Mouse (Mus musculus) forebrain, embryonic 15.5 days (tissue): ENCODE measurements at regions not wholly inside any gene's neighbourhood (a gene's known extent, or its start where the extent isn't known, plus 50 kb on each side); places are given as distances from the start of the nearest gene placed in this dataset.

Source experiments
- ATAC-seq: fragments of 200-750 bp; cut with Nextera tagmentation; replicated peaks from 2 replicates; pipeline ENCODE4 v1.8.0; 2017; ENCODE audit warnings: mild to moderate bottlenecking, moderate TSS enrichment, moderate library complexity
- H3K27ac ChIP-seq: fragments of 300-500 bp; sonication (generic); replicated peaks from 2 replicates; pipeline ENCODE4 v1.5.1; 2015; ENCODE audit warnings: mild to moderate bottlenecking, inconsistent platforms
- H3K27me3 ChIP-seq: fragments of 300-500 bp; sonication (generic); 2 replicates; pipeline ENCODE4 v1.6.1; 2015; ENCODE audit warnings: inconsistent platforms
- H3K36me3 ChIP-seq: fragments of 300-500 bp; sonication (generic); 2 replicates; pipeline ENCODE4 v1.6.1; 2015; ENCODE audit warnings: mild to moderate bottlenecking, inconsistent platforms
- H3K4me1 ChIP-seq: fragments of 300-500 bp; sonication (generic); 2 replicates; pipeline ENCODE4 v1.6.1; 2015; ENCODE audit warnings: inconsistent platforms
- H3K4me2 ChIP-seq: fragments of 300-500 bp; sonication (generic); replicated peaks from 2 replicates; pipeline ENCODE4 v1.6.1; 2015; ENCODE audit warnings: mild to moderate bottlenecking, inconsistent platforms
- H3K4me3 ChIP-seq: fragments of 300-500 bp; sonication (generic); 2 replicates; pipeline ENCODE4 v1.5.1; 2015; ENCODE audit warnings: mild to moderate bottlenecking, inconsistent platforms
- H3K9ac ChIP-seq: fragments of 300-500 bp; sonication (generic); replicated peaks from 2 replicates; pipeline ENCODE4 v1.6.1; 2015; ENCODE audit warnings: mild to moderate bottlenecking, inconsistent platforms
- H3K9me3 ChIP-seq: fragments of 300-500 bp; sonication (generic); 2 replicates; pipeline ENCODE4 v1.6.1; 2016; ENCODE audit warnings: inconsistent platforms
- WGBS: fragments of 180-500 bp; shearing (Covaris S2); methylation state at CpG from one replicate; pipeline ENCODE4 v1.1.7; 2015; ENCODE audit warnings: mixed read lengths; 5-methylcytosine and 5-hydroxymethylcytosine counted together

DNA sequence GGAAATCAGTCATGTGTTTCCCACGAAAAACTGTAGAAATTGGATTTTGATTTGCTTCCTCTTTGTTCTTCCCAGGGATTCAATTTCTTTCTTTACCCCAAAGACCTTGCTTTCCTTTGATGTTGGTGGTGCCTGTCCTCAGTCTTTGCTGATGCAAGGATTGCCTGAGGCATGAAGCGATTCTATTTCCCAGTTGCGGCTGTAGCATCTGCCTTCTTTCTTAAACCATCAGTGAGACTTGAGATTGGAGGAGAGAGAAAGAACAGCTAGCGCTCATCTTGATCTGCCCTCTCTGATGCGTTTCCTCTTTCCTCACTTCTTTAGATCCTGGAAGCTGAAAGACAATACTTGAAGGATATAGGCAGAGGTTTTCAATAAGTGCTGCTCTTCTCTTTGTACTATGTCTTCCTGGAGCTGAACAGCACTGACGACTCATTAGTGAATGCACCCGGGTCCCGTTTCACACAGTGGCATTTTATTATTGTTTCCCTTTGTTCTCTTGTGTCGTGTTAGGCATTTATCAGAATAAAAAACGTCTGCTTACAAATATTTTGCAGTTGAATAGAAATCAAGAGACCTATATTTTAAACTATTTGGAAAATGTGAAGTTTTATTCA is 289.8 kb upstream of the Btbd3 start:
- 30% methylated on average over 10 of the region's 10 CpGs for WGBS
- H3K27ac ChIP-seq: no peak overlapping the region
- H3K4me3 ChIP-seq: no peak overlapping the region
- no peaks in the 10 kb centered on the region for H3K9me3 ChIP-seq
- no peaks in the 10 kb centered on the region for H3K27me3 ChIP-seq
- no peak overlapping the region for H3K9ac ChIP-seq
- no peaks in the 10 kb centered on the region for H3K4me1 ChIP-seq
- no peaks in the 10 kb centered on the region for H3K36me3 ChIP-seq
- H3K4me2 ChIP-seq: no peak overlapping the region
- ATAC-seq: no peak

DNA sequence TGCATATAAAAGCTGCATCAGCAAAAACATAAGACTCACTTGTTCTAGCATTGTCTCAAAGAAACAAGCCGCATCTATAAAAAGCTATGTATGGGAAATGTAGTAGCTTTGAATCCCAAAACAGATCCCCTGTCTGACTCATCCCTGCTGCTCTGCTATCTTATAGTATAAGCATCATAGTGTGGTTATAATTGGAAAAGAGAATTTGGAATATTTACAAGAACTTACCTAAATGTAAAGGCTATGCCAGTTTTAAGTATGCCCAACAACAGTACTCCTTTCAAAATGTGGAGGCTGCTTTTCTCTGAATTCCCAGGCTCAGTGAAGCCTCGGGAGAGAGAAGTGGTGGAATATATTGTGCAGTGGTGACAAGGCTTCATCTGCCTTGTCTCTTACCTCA is 301.5 kb upstream of the Btbd3 start:
- no peak overlapping the region for H3K4me2 ChIP-seq
- no peak overlapping the region for H3K4me3 ChIP-seq
- H3K9ac ChIP-seq: no peak overlapping the region
- H3K27me3 ChIP-seq: no peaks in the 10 kb centered on the region
- H3K9me3 ChIP-seq: no peaks in the 10 kb centered on the region
- no peaks in the 10 kb centered on the region for H3K4me1 ChIP-seq
- WGBS: 91% methylated on average over 2 of the region's 2 CpGs
- no peaks in the 10 kb centered on the region for H3K36me3 ChIP-seq
- H3K27ac ChIP-seq: no peak overlapping the region
- no peak for ATAC-seq

DNA sequence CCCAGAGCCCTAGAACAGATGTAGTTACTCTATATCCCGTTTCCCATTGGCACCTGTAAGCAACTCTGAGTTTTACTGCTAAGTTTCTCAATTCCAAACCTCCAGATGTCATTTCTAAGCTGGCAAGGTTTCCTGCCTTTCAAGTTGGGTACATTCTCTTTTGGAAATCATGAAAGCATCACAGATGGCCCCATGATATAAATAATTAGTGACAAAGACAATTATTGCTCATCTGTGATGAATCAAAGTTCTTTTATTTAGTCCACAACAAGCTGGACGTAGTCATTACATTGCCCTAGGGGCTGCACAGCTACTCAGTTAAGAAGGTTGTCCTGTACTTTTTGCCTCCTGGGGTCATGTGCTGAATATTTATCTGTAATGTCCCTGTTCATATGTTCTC is 303.2 kb upstream of the Btbd3 start:
- Histone ChIP-seq H3K27me3 (no peaks in the 10 kb centered on the region), H3K9me3 (no peaks in the 10 kb centered on the region), H3K4me3 (no peak overlapping the region), H3K36me3 (no peaks in the 10 kb centered on the region), H3K9ac (no peak overlapping the region), H3K4me1 (no peaks in the 10 kb centered on the region), H3K4me2 (no peak overlapping the region), H3K27ac (no peak overlapping the region)
- ATAC-seq: no peak
- WGBS: 67% methylated on average over 2 of the region's 2 CpGs

DNA sequence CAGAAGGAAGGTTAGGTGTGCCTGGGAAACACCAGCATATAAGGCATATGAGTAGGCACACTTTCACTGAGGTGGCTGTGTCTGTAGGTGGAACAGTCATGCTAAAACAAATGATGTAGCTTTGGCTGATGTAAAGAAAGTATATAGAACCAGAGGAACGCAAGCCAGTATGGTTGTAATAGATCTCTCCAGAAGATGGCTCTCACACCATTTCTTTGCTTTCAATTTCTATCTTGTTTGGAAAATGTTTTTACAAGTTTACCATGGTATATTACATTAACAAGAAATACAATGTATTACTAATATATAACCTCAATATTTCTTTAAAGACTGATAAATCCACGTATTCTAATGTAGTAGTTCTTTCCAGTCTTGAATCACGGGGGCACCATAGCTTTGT is 304.4 kb upstream of the Btbd3 start:
- Histone ChIP-seq H3K9me3 (no peaks in the 10 kb centered on the region), H3K27ac (no peak overlapping the region), H3K4me1 (no peaks in the 10 kb centered on the region), H3K4me3 (no peak overlapping the region), H3K9ac (no peak overlapping the region), H3K27me3 (no peaks in the 10 kb centered on the region), H3K36me3 (no peaks in the 10 kb centered on the region), H3K4me2 (no peak overlapping the region)
- WGBS: 87% methylated on average over 3 of the region's 3 CpGs
- ATAC-seq: no peak

DNA sequence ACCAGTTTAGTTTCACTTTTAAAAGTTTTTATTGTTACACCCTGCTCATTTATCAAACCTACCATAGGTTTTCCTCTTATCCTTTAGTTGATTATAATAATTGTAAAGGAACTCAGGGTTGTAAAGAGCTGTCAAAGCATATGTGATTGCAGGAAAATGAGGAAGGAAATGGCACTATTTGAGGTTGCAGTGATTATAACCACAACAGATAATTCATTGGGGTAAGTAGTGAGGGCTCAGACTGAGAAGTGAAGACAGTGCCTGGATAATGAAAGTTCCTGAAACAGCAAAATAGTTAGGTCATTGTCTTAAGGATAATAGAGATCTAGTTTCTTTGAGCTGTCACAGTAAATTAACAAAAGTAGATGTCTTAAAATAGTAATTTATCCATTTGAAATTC is 305.4 kb upstream of the Btbd3 start:
- Histone ChIP-seq H3K9ac (no peak overlapping the region), H3K27me3 (no peaks in the 10 kb centered on the region), H3K36me3 (no peaks in the 10 kb centered on the region), H3K27ac (no peak overlapping the region), H3K4me3 (no peak overlapping the region), H3K4me2 (no peak overlapping the region), H3K4me1 (no peaks in the 10 kb centered on the region), H3K9me3 (no peaks in the 10 kb centered on the region)
- ATAC-seq: no peak

DNA sequence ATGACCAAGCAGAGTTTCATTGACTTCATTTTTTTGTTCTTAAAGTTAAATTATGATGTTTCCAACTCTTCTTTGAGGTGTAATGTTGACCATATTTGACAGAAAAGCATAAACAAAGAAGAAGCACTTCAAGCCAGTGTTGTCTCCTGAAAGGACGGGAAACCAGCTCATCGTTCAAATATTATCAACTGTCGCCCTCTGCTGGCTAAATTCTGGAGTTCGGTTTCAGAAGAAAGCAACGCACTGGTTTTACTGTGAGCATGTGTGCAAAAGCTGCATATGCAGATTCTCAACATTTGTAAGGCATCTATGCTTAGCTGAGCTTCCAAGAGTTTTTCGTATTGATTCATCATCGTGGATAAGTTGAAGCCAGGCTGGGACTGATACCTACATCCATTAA is 313.6 kb upstream of the Btbd3 start:
- Histone ChIP-seq H3K36me3 (no peaks in the 10 kb centered on the region), H3K27ac (no peak overlapping the region), H3K9me3 (no peaks in the 10 kb centered on the region), H3K4me1 (no peaks in the 10 kb centered on the region), H3K9ac (no peak overlapping the region), H3K4me2 (no peak overlapping the region), H3K4me3 (no peak overlapping the region), H3K27me3 (no peaks in the 10 kb centered on the region)
- ATAC-seq: peak; percentile 78
- 6% methylated on average over 7 of the region's 7 CpGs for WGBS

DNA sequence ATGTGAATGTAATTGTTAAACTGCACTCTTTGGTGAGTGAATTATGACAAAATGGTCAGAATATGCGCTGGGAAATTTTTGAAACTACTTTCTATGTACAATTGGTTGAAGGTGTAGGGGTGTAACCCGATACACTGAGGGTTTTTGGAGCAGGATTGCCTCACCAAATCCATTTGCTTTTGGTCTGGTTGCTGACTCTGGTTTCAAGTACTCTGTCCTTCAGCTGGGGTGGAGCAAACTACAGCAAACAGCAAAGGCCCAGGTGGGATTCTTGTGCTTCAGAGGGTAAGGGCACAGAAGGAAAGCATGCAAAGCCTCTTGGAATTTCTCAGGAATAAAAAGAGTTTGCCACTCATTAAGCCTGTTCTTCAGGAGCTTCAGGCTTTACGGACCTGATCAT is 316.8 kb upstream of the Btbd3 start:
- no peak for ATAC-seq
- Histone ChIP-seq H3K27ac (no peak overlapping the region), H3K9me3 (no peaks in the 10 kb centered on the region), H3K4me3 (no peak overlapping the region), H3K4me1 (peaks cover 16% of the 10 kb centered on the region), H3K4me2 (no peak overlapping the region), H3K27me3 (no peaks in the 10 kb centered on the region), H3K36me3 (no peaks in the 10 kb centered on the region), H3K9ac (no peak overlapping the region)
- WGBS: 80% methylated on average over 3 of the region's 3 CpGs

DNA sequence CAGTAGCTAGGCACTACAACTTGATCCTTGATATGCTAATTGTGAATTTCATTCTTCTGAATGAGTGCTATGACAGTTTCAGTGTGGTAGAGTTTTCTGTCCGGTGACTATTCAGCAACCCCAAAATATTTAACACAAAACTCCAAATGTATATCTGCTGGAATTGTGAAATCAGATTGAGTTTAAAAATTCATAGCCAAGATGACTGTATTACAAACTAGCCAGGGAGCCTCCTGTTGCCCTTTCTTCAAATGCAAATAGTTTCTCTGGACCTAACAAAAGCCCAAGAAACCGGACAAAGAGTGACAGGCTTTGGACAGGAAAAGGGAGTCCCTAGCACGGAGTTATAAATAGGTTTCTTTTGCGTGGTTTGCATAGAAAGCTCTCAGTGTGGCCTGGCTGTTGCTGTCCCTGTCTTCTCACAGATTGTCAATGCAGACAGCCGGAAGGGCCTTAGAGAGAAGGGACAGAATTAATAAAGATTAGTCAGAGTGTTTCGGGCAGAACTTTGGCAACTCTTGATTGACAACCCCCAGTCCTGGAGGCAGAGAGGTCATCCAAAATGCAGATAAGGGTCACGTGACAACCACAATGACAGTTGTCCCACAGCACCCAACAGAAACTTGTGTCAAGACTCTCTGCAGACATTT is 317.4 kb upstream of the Btbd3 start:
- Histone ChIP-seq H3K36me3 (no peaks in the 10 kb centered on the region), H3K4me3 (no peak overlapping the region), H3K9ac (no peak overlapping the region), H3K4me2 (no peak overlapping the region), H3K27ac (no peak overlapping the region), H3K4me1 (peaks cover 16% of the 10 kb centered on the region), H3K27me3 (no peaks in the 10 kb centered on the region), H3K9me3 (no peaks in the 10 kb centered on the region)
- WGBS: 19% methylated on average over 7 of the region's 7 CpGs
- ATAC-seq: peak; percentile 66

DNA sequence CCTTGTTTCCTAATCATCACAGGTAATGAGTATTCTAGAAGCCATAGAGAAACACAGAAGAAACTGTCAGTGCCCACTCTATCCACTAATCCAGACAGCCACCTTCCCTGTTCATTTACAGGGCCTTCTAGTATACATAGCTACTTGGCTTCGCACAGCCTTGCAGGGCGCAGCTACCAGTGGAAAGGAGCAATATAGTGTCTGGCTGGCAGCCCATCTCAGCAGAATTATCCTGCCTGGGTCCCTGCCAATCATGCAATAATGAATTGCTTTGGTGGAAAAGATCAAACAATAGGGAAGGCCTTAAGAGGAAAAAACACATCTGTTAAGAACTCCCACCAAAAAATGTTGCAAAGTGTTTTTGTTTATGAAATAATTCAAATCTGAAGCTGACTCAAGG is 319.8 kb upstream of the Btbd3 start:
- peak; percentile 86 for ATAC-seq
- no peaks in the 10 kb centered on the region for H3K9me3 ChIP-seq
- H3K4me2 ChIP-seq: no peak overlapping the region
- H3K36me3 ChIP-seq: no peaks in the 10 kb centered on the region
- H3K27me3 ChIP-seq: no peaks in the 10 kb centered on the region
- H3K9ac ChIP-seq: no peak overlapping the region
- H3K4me3 ChIP-seq: no peak overlapping the region
- peaks cover 16% of the 10 kb centered on the region for H3K4me1 ChIP-seq
- no peak overlapping the region; the same call in 1 of the 2 replicates for H3K27ac ChIP-seq
- WGBS: 12% methylated on average over 2 of the region's 2 CpGs

DNA sequence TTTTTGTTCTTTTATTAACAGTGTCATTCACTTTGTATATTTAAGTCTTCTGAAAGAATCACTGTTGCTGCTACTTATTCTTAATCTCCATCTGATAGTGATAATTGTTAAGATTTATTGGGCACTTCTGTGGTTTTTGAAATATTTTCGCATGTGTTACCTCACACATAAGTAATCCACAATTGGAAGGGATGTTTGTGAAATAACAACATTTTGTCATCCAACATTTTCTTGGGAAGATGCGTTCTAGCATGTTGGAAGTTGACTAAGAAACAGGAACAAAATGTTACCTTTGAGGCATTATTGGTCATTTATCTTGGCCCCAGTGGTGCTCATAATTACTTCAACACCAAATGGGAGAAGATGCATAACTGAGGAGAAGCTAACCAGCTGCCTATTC is 323.4 kb upstream of the Btbd3 start:
- no peak overlapping the region for H3K4me2 ChIP-seq
- no peak for ATAC-seq
- H3K4me3 ChIP-seq: no peak overlapping the region
- WGBS: 94% methylated on average over 2 of the region's 2 CpGs
- H3K27ac ChIP-seq: no peak overlapping the region
- peaks cover 16% of the 10 kb centered on the region for H3K4me1 ChIP-seq
- no peaks in the 10 kb centered on the region for H3K36me3 ChIP-seq
- no peaks in the 10 kb centered on the region for H3K9me3 ChIP-seq
- no peak overlapping the region for H3K9ac ChIP-seq
- no peaks in the 10 kb centered on the region for H3K27me3 ChIP-seq

DNA sequence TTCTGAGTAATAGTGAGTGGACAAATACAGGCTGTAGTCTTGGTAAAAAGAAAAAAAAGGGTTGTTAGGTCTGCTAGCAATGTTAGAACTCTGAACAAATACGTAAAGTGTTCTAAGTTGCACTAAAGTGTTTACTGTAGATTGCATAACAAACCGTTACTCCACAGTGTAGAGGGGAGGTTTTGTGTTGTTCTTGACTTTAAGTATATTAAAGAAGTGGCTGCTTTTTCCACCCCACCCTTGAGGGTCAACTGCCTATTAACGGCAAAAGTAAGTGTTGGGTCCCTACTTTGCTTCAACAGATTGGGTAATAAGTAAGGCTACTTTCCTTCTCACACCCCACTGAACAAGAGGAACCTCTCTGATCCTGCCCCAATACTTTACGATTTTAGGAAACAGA is 323.9 kb upstream of the Btbd3 start:
- peaks cover 14% of the 10 kb centered on the region for H3K4me1 ChIP-seq
- ATAC-seq: no peak
- H3K4me3 ChIP-seq: no peak overlapping the region
- no peaks in the 10 kb centered on the region for H3K36me3 ChIP-seq
- no peak overlapping the region for H3K4me2 ChIP-seq
- H3K9ac ChIP-seq: no peak overlapping the region
- 91% methylated on average over 4 of the region's 4 CpGs for WGBS
- H3K27me3 ChIP-seq: no peaks in the 10 kb centered on the region
- H3K27ac ChIP-seq: no peak overlapping the region
- H3K9me3 ChIP-seq: no peaks in the 10 kb centered on the region

DNA sequence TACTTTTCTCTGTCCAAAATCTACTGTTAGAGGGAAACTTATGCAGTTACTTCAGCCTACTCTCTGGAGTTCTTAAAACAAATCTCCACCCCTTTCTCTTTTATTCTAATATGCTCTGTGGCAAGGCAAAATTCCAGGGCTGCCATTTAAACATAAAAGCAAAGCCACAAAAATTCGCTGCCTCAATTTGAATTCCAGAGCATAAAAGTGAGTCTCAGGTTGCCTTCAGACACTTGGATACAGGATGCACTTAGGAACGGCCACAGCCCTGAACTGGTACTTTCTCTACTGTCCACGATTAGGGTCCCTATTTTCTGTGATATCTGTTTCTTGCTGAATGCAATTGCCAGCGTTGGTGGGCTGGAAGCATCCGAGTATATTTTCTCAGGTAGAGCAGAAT is 330.9 kb upstream of the Btbd3 start:
- ATAC-seq: no peak
- no peak overlapping the region for H3K27ac ChIP-seq
- WGBS: 70% methylated on average over 5 of the region's 5 CpGs
- no peak overlapping the region for H3K9ac ChIP-seq
- H3K9me3 ChIP-seq: no peaks in the 10 kb centered on the region
- no peaks in the 10 kb centered on the region for H3K4me1 ChIP-seq
- no peaks in the 10 kb centered on the region for H3K27me3 ChIP-seq
- no peaks in the 10 kb centered on the region for H3K36me3 ChIP-seq
- H3K4me2 ChIP-seq: no peak overlapping the region
- no peak overlapping the region for H3K4me3 ChIP-seq

DNA sequence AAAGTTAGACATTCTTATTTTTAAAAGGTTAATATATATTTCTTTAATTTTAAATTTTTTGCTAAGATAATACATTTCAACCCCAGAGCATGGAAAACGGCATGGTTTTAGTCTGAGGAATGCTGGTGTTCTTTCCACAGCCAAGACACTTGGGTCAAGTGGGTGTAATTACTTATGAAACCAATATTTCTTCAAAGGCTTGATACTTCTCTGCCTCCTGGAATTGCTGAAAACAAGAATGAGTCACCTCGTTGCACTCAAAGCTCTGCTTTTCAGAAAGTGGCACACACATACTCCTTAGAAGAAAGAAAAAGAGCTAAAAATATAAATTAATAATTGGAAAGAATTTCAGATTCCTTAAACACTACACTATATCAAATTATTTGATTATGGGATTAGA is 331.8 kb upstream of the Btbd3 start:
- H3K9me3 ChIP-seq: no peaks in the 10 kb centered on the region
- H3K4me3 ChIP-seq: no peak overlapping the region
- no peak overlapping the region for H3K4me2 ChIP-seq
- H3K36me3 ChIP-seq: no peaks in the 10 kb centered on the region
- H3K4me1 ChIP-seq: no peaks in the 10 kb centered on the region
- H3K9ac ChIP-seq: no peak overlapping the region
- no peak for ATAC-seq
- H3K27me3 ChIP-seq: no peaks in the 10 kb centered on the region
- WGBS: 79% methylated on average over 2 of the region's 2 CpGs
- H3K27ac ChIP-seq: no peak overlapping the region
